Mouse (Mus musculus) stomach, embryonic 14.5 days (tissue): ENCODE data around the gene Ly86. TPM values are rescaled to one million over a fixed set of nuclear protein-coding genes. Genes with fewer than 3 reads are reported as not detected.

ENCODE experiments used
- ATAC-seq: fragments of 200-750 bp; cut with Nextera tagmentation; 2 replicates; pipeline ENCODE4 v1.8.0; 2017; ENCODE audit warnings: low read depth, moderate TSS enrichment; ENCODE audit not compliant: insufficient number of reproducible peaks, insufficient read depth, low FRiP score
- H3K27ac ChIP-seq: fragments of 300-500 bp; sonication (generic); 2 replicates; pipeline ENCODE4 v1.5.1; 2014; ENCODE audit warnings: mild to moderate bottlenecking, low read length, moderate library complexity, mixed read lengths
- H3K27me3 ChIP-seq: fragments of 300-500 bp; sonication (generic); 2 replicates; pipeline ENCODE4 v1.6.1; 2014; ENCODE audit warnings: low read length, control low read depth, mixed read lengths; ENCODE audit not compliant: control insufficient read depth, insufficient read depth
- H3K36me3 ChIP-seq: fragments of 300-500 bp; sonication (generic); 2 replicates; pipeline ENCODE4 v1.6.1; 2014; ENCODE audit warnings: mild to moderate bottlenecking, control low read depth, low read length, moderate library complexity, mixed read lengths; ENCODE audit not compliant: control insufficient read depth, insufficient read depth
- H3K4me1 ChIP-seq: fragments of 300-500 bp; sonication (generic); 2 replicates; pipeline ENCODE4 v1.6.1; 2014; ENCODE audit warnings: low read length, control low read depth, mixed read lengths; ENCODE audit not compliant: control insufficient read depth, insufficient read depth
- H3K4me2 ChIP-seq: fragments of 300-500 bp; sonication (generic); replicated peaks from 2 replicates; pipeline ENCODE4 v1.6.1; 2014; ENCODE audit warnings: low read depth, low read length, control low read depth
- H3K4me3 ChIP-seq: fragments of 300-500 bp; sonication (generic); 2 replicates; pipeline ENCODE4 v1.5.1; 2014; ENCODE audit warnings: low read depth, low read length, control low read depth
- H3K9ac ChIP-seq: fragments of 300-500 bp; sonication (generic); replicated peaks from 2 replicates; pipeline ENCODE4 v1.6.1; 2014; ENCODE audit warnings: low read depth, mild to moderate bottlenecking, control low read depth, low read length, moderate library complexity, mixed read lengths
- H3K9me3 ChIP-seq: fragments of 300-500 bp; sonication (generic); 2 replicates; pipeline ENCODE4 v1.6.1; 2016; ENCODE audit warnings: low read depth, low read length, control low read depth; ENCODE audit not compliant: control insufficient read depth
- WGBS: fragments of 180-500 bp; shearing (Covaris S2); extraction: QIAGEN DNeasy Blood & Tissue Kit; methylation state at CpG from one replicate; pipeline ENCODE4 v1.1.7; 2014; 5-methylcytosine and 5-hydroxymethylcytosine counted together
- polyA plus RNA-seq: library from polyadenylated mRNA; unstranded; fragments of >200 nt; fragmentation: Nextera tagmentation; extraction: Ambion mirVana; gene quantifications from 2 replicates; pipeline ENCODE4 v1.2.1, GENCODE M21; 2014

Gene Ly86
- polyA plus RNA-seq, 1 experiment from 2014 or later = 13.1 TPM

DNA sequence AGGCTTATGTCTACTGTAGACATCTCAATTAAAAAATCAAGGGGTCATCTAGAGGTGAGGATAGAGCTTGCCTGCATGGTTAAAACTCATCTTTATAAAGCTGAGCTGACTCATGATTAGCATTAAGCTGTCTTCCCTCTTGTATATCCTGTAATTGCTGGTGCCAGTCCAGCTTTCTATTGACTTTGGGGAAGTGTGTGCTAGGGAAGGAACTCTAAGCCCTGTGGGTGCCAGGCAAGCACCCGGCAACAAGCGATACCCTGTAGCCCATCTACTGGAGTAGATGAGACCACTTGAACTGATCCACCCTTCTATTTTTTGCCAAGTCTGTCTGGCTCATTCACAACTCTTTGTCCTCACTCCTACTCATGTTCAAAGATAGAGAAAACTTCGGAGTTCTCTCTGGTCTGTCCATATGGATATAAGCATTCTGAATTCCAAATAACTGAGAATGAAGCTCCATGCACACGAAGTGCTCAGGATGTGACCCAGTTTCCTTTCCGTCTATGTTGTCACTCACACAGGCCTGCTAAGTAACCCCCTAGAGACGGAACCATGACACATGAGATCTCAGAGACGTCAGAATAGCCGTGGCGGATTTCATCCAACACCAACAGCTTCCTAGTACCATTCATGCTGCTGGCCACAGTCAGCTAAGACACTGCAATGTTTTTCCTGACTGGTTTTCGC lies 10.8 kb downstream of the Ly86 start:
- no peak overlapping the region for H3K4me2 ChIP-seq
- H3K27me3 ChIP-seq = no peaks in the 10 kb centered on the region
- ATAC-seq = no peak
- H3K36me3 ChIP-seq = no peaks in the 10 kb centered on the region
- H3K4me3 ChIP-seq = no peak overlapping the region
- WGBS = 88% methylated on average over 10 of the region's 10 CpGs
- H3K27ac ChIP-seq = no peak overlapping the region
- no peaks in the 10 kb centered on the region for H3K4me1 ChIP-seq
- H3K9ac ChIP-seq = no peak overlapping the region
- no peaks in the 10 kb centered on the region for H3K9me3 ChIP-seq

DNA sequence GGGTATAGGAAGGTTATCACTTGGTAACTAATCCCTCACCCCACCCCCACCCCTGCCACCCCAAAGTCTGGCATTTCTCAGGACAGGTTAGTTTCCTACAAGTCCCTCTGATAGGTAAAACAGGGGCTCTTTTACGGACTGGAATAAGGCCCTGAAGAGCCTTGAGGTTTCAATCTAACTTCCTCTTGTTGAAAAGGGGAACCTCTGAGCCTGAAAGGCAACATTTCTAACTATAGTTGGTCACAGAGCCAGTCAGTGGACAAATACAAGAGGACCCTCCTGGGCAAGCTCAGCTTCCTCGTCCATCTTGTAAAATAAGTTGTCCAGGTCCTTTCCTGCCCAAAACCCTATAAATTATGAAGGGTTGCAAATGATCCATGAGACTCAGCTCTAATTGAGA lies 11.5 kb downstream of the Ly86 start:
- Histone ChIP-seq H3K27me3 (no peaks in the 10 kb centered on the region), H3K9me3 (no peaks in the 10 kb centered on the region), H3K36me3 (no peaks in the 10 kb centered on the region), H3K4me2 (no peak overlapping the region), H3K4me1 (no peaks in the 10 kb centered on the region), H3K4me3 (no peak overlapping the region), H3K27ac (no peak overlapping the region), H3K9ac (no peak overlapping the region)
- WGBS = 82% methylated on average over 2 of the region's 2 CpGs
- no peak for ATAC-seq

DNA sequence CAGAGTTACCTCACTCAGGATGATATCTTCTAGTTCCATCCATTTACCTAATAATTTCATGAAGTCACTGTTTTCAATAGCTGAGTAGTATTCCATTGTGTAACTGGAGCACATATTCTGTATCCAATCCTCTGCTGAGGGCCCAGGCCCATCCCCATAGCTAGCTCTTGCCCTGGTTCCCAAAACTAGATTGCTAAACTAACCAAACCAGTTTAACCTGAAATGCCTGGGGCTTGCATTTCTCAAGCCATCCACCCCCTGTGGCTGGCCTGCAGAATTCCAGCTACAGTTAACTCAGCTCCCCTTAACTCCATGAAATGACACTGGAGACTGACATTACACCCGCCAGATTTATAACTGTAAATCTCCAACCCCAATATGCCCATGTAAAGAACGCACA lies 13.1 kb downstream of the Ly86 start:
- no peak overlapping the region for H3K9ac ChIP-seq
- H3K4me3 ChIP-seq = no peak overlapping the region
- H3K27ac ChIP-seq = no peak overlapping the region
- H3K27me3 ChIP-seq = no peaks in the 10 kb centered on the region
- 91% methylated on average over 2 of the region's 2 CpGs for WGBS
- no peaks in the 10 kb centered on the region for H3K36me3 ChIP-seq
- H3K9me3 ChIP-seq = no peaks in the 10 kb centered on the region
- no peak overlapping the region for H3K4me2 ChIP-seq
- ATAC-seq = no peak
- no peaks in the 10 kb centered on the region for H3K4me1 ChIP-seq

DNA sequence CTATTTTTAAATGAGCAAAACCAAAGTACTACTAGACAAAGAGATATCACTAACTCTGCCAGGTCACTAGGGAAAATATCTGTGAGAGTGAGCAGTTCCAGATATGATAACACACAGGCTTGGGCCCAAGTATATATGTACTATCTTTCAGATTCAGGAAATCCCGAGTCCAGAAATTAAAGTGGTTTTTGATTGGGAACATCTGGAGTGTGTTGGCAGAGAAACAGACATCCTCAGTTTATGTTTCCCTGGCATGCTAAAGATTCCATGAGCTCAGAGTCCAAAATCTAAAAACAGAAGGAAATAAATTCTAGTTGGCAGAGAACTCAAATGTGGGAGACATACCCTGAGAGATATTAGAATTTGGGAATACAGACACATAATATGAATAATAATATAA lies 16.2 kb downstream of the Ly86 start:
- Histone ChIP-seq H3K27ac (no peak overlapping the region), H3K36me3 (no peaks in the 10 kb centered on the region), H3K9me3 (no peaks in the 10 kb centered on the region), H3K27me3 (no peaks in the 10 kb centered on the region), H3K9ac (no peak overlapping the region), H3K4me3 (no peak overlapping the region), H3K4me1 (no peaks in the 10 kb centered on the region), H3K4me2 (no peak overlapping the region)
- 31% methylated on average over 1 of the region's 1 CpGs for WGBS
- ATAC-seq = no peak

DNA sequence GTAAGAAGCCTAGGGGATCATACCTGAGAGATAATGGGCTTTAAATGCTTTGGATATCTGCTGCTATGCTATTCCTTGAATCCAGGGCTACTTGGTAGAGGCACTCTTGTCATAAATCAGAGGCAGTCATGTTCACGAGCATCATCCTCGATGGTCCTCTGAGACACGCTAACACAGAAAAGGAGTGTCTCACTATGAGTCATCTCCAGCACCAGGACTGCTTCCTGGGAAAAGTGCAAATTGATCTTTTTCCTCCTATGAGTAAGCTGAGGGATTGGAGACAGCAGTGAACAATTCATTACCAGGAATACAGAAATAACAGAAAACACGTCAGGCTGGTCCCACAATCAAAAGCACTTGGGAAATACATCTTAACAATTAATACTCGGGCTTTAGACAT lies 19.3 kb downstream of the Ly86 start:
- no peak for ATAC-seq

DNA sequence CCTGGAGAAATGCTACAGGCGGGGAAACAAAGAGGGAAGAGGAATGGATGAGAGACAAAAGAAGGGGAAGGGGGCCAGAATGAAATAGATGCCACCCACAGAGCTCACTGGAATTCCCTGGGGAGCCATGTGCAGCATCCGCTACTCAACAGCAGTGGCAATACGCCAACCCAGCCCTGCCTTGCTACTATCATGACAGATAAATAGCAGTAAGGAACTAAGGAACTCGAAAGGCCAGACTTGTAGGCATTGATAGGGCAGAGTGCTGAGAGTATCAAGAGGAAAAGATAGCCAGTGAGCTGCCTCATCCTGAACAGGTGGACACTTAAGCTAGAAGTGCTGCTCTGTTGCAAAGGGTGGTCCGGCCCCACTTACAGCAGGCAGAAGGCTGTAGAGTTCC lies 31.4 kb downstream of the Ly86 start:
- 72% methylated on average over 5 of the region's 5 CpGs for WGBS
- Histone ChIP-seq H3K4me3 (no peak overlapping the region), H3K9ac (no peak overlapping the region), H3K27ac (no peak overlapping the region), H3K4me1 (no peaks in the 10 kb centered on the region), H3K9me3 (no peaks in the 10 kb centered on the region), H3K36me3 (no peaks in the 10 kb centered on the region), H3K27me3 (no peaks in the 10 kb centered on the region), H3K4me2 (no peak overlapping the region)
- ATAC-seq = no peak

More for the DNA sequence above, 19.3 kb downstream of the Ly86 start:
- Histone ChIP-seq H3K27me3 (no peaks in the 10 kb centered on the region), H3K4me2 (no peak overlapping the region), H3K9me3 (no peaks in the 10 kb centered on the region), H3K4me1 (no peaks in the 10 kb centered on the region), H3K27ac (no peak overlapping the region), H3K4me3 (no peak overlapping the region), H3K36me3 (no peaks in the 10 kb centered on the region), H3K9ac (no peak overlapping the region)
- 66% methylated on average over 5 of the region's 5 CpGs for WGBS

DNA sequence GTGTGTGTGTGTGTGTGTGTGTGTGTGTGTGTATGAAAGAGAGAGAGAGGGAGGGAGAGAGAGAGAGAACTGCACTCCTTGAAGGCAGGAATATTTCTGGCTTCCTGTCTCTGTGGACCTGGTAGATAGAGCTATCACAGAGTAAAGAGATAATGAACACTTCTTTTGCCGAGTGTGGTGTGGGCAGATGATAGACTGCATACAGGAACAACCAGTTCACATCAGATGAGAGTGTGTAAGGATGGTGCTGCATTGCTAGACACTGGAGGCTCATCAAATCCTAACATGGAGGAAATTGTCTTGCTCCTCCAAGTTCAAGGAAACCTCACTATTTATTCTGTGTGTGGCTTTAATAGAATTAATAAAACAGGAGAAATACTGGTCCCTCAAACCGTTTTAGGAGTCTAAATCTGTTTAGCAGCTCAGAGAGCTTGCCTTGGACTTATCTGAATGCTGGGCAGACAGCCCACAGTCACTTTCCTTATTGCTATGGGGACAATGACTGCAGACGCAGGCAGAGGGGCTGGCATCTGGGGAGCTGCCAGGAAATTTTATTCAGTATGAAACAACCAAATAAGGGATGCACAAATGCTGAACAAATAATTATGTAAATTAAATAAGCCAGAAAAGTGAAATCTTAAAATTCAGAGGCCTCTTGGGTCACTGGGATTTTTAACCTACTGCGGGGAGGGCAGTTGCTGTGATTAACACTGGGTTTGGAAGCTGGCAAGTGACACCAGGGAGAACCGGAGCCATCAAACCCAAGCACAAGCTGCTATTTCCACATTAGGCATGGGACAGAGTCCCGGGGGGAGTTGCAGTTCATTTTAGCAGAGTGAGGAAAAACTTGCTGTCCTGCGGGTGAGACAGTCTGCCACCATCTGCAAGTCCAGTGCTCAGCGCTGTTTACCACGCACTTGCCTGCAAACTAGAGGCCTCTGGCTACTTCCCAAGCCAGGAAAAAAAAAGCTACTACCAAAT lies 43.5 kb downstream of the Ly86 start:
- no peaks in the 10 kb centered on the region for H3K36me3 ChIP-seq
- ATAC-seq = no peak
- no peak overlapping the region for H3K4me2 ChIP-seq
- H3K4me3 ChIP-seq = no peak overlapping the region
- H3K27ac ChIP-seq = no peak overlapping the region
- no peak overlapping the region for H3K9ac ChIP-seq
- 62% methylated on average over 9 of the region's 9 CpGs for WGBS
- H3K27me3 ChIP-seq = no peaks in the 10 kb centered on the region
- no peaks in the 10 kb centered on the region for H3K4me1 ChIP-seq
- no peaks in the 10 kb centered on the region for H3K9me3 ChIP-seq

DNA sequence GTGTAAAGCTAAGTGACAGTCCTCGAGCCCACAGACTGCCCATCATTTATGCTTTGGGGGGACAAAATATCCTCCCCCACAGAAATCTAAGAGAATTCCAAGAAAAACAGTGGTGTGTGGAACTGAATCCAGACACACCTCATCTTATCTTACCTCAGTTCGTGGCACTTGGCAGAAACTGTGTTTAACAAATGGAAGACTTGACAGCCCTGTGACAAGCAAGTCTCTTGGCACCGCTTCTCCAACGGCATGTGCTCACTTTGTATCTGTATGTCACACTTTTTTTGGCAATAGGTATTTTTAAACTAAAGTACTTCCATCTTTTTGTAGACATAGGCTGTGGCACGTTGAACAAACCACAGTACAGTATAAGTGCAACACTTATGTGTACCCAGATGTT lies 44.3 kb downstream of the Ly86 start:
- no peaks in the 10 kb centered on the region for H3K9me3 ChIP-seq
- no peak overlapping the region for H3K9ac ChIP-seq
- no peaks in the 10 kb centered on the region for H3K36me3 ChIP-seq
- WGBS = 61% methylated on average over 5 of the region's 5 CpGs
- H3K4me3 ChIP-seq = no peak overlapping the region
- H3K27ac ChIP-seq = no peak overlapping the region
- no peaks in the 10 kb centered on the region for H3K4me1 ChIP-seq
- H3K4me2 ChIP-seq = no peak overlapping the region
- H3K27me3 ChIP-seq = no peaks in the 10 kb centered on the region
- ATAC-seq = no peak
